7 mouse cellular contexts compared by ENCODE assay signal in the genomic region with DNA sequence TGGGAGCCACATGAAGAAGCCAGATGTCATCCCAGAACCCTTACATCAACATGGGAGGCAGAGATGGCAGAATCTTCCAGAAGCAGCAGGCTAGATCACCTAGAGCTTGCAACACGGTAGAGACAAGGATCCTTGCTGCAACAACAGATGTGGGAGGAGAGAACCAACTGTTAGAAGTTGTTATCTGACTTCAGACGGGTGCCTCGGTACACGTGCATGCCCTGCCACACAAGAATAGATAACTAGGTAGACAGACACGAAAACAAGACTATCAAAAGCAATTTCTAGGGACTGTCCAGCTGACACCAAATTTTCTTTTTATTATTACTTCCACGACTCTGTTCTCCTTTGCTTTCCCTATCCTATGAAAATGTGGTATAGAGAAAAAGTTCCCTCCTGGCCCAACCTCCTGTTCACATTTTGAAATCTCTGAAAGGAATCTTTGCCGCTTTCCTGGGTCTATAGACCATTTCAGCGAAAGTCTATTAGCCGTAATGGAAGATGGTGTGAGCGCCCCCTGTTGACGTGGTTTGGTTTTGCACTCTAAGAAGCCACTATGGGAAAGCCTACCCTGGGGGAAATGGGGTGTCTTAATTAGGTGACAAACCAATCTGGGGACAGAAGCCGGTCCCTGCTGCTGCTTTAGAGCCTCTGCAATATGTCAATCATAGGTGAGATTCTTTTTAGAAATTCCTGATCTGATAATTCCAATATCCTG. TPM values are rescaled to one million over a fixed set of nuclear protein-coding genes. Genes with fewer than 3 reads are reported as not detected.
DNase-seq lines count a peak whose midpoint lies in the region; ATAC-seq and TF ChIP-seq lines count a peak whose summit lies in the region.

No protein-coding gene starts in this region.

- no peak for ATAC-seq in intestine, postnatal 0 days
- no peak for ATAC-seq in intestine, embryonic 15.5 days

- no peak overlapping the region for H3K4me2 ChIP-seq in intestine, postnatal 0 days (replicated peaks; ENCODE audit: low read depth)
- no peak overlapping the region for H3K4me2 ChIP-seq in intestine, embryonic 15.5 days (replicated peaks)

- peak; percentile 79 for TF ChIP-seq CTCF in intestine, postnatal 0 days (IDR thresholded peaks at IDR 0.05; ENCODE audit: low read depth)
- peak; percentile 35; the same call in 1 of the 2 replicates for TF ChIP-seq CTCF in lung, adult 2 months (IDR thresholded peaks at IDR 0.05; ENCODE audit: insufficient read depth, low read length)

- 36% methylated on average over 12 of the region's 12 CpGs for WGBS in intestine, postnatal 0 days
- 40% methylated on average over 12 of the region's 12 CpGs for WGBS in intestine, embryonic 15.5 days
- 35% methylated on average over 12 of the region's 12 CpGs for WGBS in lung, adult 2 months

- H3K27me3 ChIP-seq in intestine, postnatal 0 days (replicated peaks; ENCODE audit: control insufficient read depth, insufficient read depth, low read length): no peaks in the 10 kb centered on the region
- H3K27me3 ChIP-seq in intestine, embryonic 15.5 days (replicated peaks): no peaks in the 10 kb centered on the region
- H3K27me3 ChIP-seq in splenic B cell, adult 2 months (ENCODE audit: control insufficient read depth, insufficient read depth, low read length, poor library complexity, severe bottlenecking): no peaks in the 10 kb centered on the region

- H3K4me1 ChIP-seq in intestine, postnatal 0 days (replicated peaks; ENCODE audit: control insufficient read depth, insufficient read depth, low read length): no peaks in the 10 kb centered on the region
- H3K4me1 ChIP-seq in intestine, embryonic 15.5 days (replicated peaks): no peaks in the 10 kb centered on the region
- no peaks in the 10 kb centered on the region for H3K4me1 ChIP-seq in lung, adult 2 months (ENCODE audit: control insufficient read depth, insufficient read depth, low read length)

- no peak overlapping the region for H3K9ac ChIP-seq in intestine, postnatal 0 days (ENCODE audit: low read depth, low read length)
- no peak overlapping the region for H3K9ac ChIP-seq in intestine, embryonic 15.5 days

- DNase-seq in CD8-positive naive resting alpha-beta T cell, adult 2 months (ENCODE audit: low read depth in 2 of 2, low spot score in 2 of 2): peak; percentile 41 to 60
- peak; percentile 46 for DNase-seq in MEL-GATA-1-ER (ENCODE audit: extremely low read depth, low read depth)
- peak; percentile 66 for DNase-seq in embryo, embryonic 10.5 days (ENCODE audit: low spot score)
- peak; percentile 49 for DNase-seq in lung, adult 2 months
- DNase-seq in splenic B cell, adult 2 months (ENCODE audit: low read depth, low spot score): peak; percentile 77

- no peaks in the 10 kb centered on the region for H3K36me3 ChIP-seq in intestine, postnatal 0 days (ENCODE audit: control insufficient read depth, insufficient read depth)
- H3K36me3 ChIP-seq in intestine, embryonic 15.5 days: no peaks in the 10 kb centered on the region
- H3K36me3 ChIP-seq in splenic B cell, adult 2 months (ENCODE audit: control insufficient read depth, insufficient read depth, low read length, poor library complexity, severe bottlenecking): no peaks in the 10 kb centered on the region

- no peak overlapping the region for H3K27ac ChIP-seq in intestine, postnatal 0 days (ENCODE audit: low read depth, low read length)
- no peak overlapping the region for H3K27ac ChIP-seq in intestine, embryonic 15.5 days

- no peak overlapping the region for H3K4me3 ChIP-seq in intestine, postnatal 0 days (ENCODE audit: low read depth, low read length)
- H3K4me3 ChIP-seq in intestine, embryonic 15.5 days (replicated peaks): no peak overlapping the region
- no peak overlapping the region for H3K4me3 ChIP-seq in lung, adult 2 months (replicated peaks; ENCODE audit: extremely low read depth, low read depth, low read length)

- 0 out of 2 replicates have a peak, but pooled peaks cover 3% of the 10 kb centered on the region for H3K9me3 ChIP-seq in intestine, postnatal 0 days (ENCODE audit: control insufficient read depth)
- H3K9me3 ChIP-seq in intestine, embryonic 15.5 days: no peaks in the 10 kb centered on the region

- no peak for TF ChIP-seq POLR2A in lung, adult 2 months (IDR thresholded peaks at IDR 0.05; ENCODE audit: borderline replicate concordance, extremely low read depth, low read depth, low read length)

RNA-seq across cellular contexts. Expression of a gene that starts 38.5 kb away (rescaled TPM):
- 84.2 and 89.2 TPM in 2 replicates for polyA plus RNA-seq in intestine, postnatal 0 days (2015; fragmentation: Nextera tagmentation; extraction: Ambion mirVana)
- 177 and 214 TPM in 2 replicates for polyA plus RNA-seq in intestine, embryonic 15.5 days (2015; fragmentation: Nextera tagmentation; extraction: Ambion mirVana)
- 72.6 and 84.9 TPM in 2 replicates for polyA plus RNA-seq in lung, adult 2 months (2012; rRNA removed)

RNA-seq across cellular contexts. Expression of a gene that starts 56.6 kb away (rescaled TPM):
- polyA plus RNA-seq in intestine, postnatal 0 days (2015; fragmentation: Nextera tagmentation; extraction: Ambion mirVana): 103 and 114 TPM in 2 replicates
- 164 and 177 TPM in 2 replicates for polyA plus RNA-seq in intestine, embryonic 15.5 days (2015; fragmentation: Nextera tagmentation; extraction: Ambion mirVana)
- polyA plus RNA-seq in lung, adult 2 months (2012; rRNA removed): 13.6 and 21.0 TPM in 2 replicates

RNA-seq across cellular contexts. Expression of a gene that starts 57.5 kb away (rescaled TPM):
- polyA plus RNA-seq in intestine, postnatal 0 days (2015; fragmentation: Nextera tagmentation; extraction: Ambion mirVana): 0.66 and 0.72 TPM in 2 replicates
- polyA plus RNA-seq in intestine, embryonic 15.5 days (2015; fragmentation: Nextera tagmentation; extraction: Ambion mirVana): 1.1 TPM in 2 replicates
- polyA plus RNA-seq in lung, adult 2 months (2012; rRNA removed): 0.44 and 3.1 TPM in 2 replicates
